Mouse (Mus musculus): Measurements from ENCODE around the gene Mrps18b. TPM values are rescaled to one million over a fixed set of nuclear protein-coding genes. Genes with fewer than 3 reads are reported as not detected.
A peak's percentile ranks its signal among the peaks of the same experiment; 100 is the strongest.

Gene Mrps18b
- polyA plus RNA-seq, 2 experiments: 51.6 to 74.1 TPM

DNA sequence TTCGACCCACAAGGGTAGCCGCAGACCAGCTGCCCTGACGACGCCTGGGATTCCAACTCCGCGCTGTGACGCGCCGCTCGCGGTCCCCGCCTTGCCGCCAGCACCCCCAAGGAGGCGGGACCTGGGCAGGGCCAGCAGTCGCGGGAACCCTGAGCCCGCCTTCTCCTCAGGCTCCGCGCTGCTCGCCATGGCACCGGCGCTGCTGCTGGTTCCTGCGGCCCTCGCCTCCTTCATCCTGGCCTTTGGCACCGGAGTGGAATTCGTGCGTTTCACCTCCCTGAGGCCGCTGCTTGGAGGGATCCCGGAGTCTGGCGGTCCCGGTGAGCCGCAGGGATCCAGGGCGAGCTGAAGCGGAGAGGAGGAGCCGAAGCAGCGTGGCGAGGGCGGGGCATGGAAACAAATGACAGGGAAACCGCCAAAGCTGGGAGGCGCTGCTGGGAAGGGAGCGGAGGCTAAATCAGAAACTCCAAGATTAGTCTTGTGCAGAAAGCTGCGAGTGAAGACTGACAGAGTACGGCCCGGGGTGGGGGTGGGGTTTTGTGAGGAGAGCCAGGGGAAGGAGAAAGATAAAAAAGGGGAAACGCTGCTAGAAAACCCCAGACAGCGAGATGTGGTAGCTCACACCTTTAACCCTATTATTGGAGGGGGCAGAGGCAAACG is 54.9 kb downstream of the Mrps18b start, which contains the start of gene Nrm:
TSS of gene Nrm (plus strand) at position 121 of the 660 bp plus-strand sequence.
- under 1% methylated on average over 47 of the region's 47 CpGs for WGBS (ENCODE audit: insufficient replicate concordance)
- TF ChIP-seq EP300 (IDR thresholded peaks at IDR 0.05; ENCODE audit: low read depth) (no peak), CTCF (IDR thresholded peaks at IDR 0.05; ENCODE audit: low read depth) (peak; percentile 66)

GRCm38 (mm10) chr17:35860831-35861197 is 55.4 kb downstream of the Mrps18b start:
- peak; percentile 46 for ATAC-seq (ENCODE audit: insufficient read depth)
- H3K27ac ChIP-seq: no peak overlapping the region

More for the DNA sequence above, 54.9 kb downstream of the Mrps18b start, which contains the start of gene Nrm:
- Histone ChIP-seq H3K4me3 (ENCODE audit: insufficient read depth in 1 of 2, low read depth in 2 of 2, low read length in 2 of 2) (peak within 1 kb of the TSS; percentile 85 to 93), H3K36me3 (replicated peaks; ENCODE audit: control insufficient read depth, insufficient read depth, low read depth) (peaks cover 16% of the 10 kb centered on the region), H3K9me3 (ENCODE audit: control insufficient read depth, low read length) (no peaks in the 10 kb centered on the region), H3K27me3 (ENCODE audit: control insufficient read depth, insufficient read depth, low read length) (peaks cover 24% of the 10 kb centered on the region), H3K27ac (peak within 1 kb of the TSS; percentile 60), H3K9ac (replicated peaks) (peak within 1 kb of the TSS; percentile 85), H3K4me2 (ENCODE audit: low read depth) (peak within 1 kb of the TSS; percentile 89), H3K4me1 (replicated peaks; ENCODE audit: control insufficient read depth in 2 of 2, insufficient read depth in 2 of 2, low read length in 1 of 2) (peaks cover 13 to 17% of the 10 kb centered on the region in 2 experiments)
- ATAC-seq (ENCODE audit: insufficient read depth) (peak; percentile 94), DNase-seq (ENCODE audit: low read depth in 3 of 3, low spot score in 3 of 3) (peak; percentile 75 to 84 (median 76))

More at GRCm38 (mm10) chr17:35860831-35861197, 55.4 kb downstream of the Mrps18b start:
- H3K4me1 ChIP-seq (replicated peaks; ENCODE audit: control insufficient read depth in 2 of 2, insufficient read depth in 2 of 2, low read length in 1 of 2): peaks cover 13 to 17% of the 10 kb centered on the region in 2 experiments
- H3K4me3 ChIP-seq (ENCODE audit: insufficient read depth in 1 of 2, low read depth in 2 of 2, low read length in 2 of 2): peak overlapping the region; percentile 85 to 93
- H3K27me3 ChIP-seq (ENCODE audit: control insufficient read depth, insufficient read depth, low read length): peaks cover 19% of the 10 kb centered on the region
- TF ChIP-seq EP300 (IDR thresholded peaks at IDR 0.05; ENCODE audit: low read depth) (no peak), CTCF (IDR thresholded peaks at IDR 0.05; ENCODE audit: low read depth) (no peak)
- peak overlapping the region; percentile 85 for H3K9ac ChIP-seq (replicated peaks)
- DNase-seq (ENCODE audit: low read depth in 3 of 3, low spot score in 3 of 3): no peak
- H3K4me2 ChIP-seq (ENCODE audit: low read depth): peak overlapping the region; percentile 89
- H3K9me3 ChIP-seq (ENCODE audit: control insufficient read depth, low read length): no peaks in the 10 kb centered on the region
- peaks cover 16% of the 10 kb centered on the region for H3K36me3 ChIP-seq (replicated peaks; ENCODE audit: control insufficient read depth, insufficient read depth, low read depth)
- WGBS (ENCODE audit: insufficient replicate concordance): 6% methylated on average over 12 of the region's 12 CpGs

MicroRNAs encoded within 50 kb of the gene (microRNA counts, 519-probe panel; counts per million panel counts)
- microRNA mmu-miR-1894-3p: 69.9 counts per million
- microRNA mmu-miR-1894-5p: 69.9 counts per million
- 69.9 counts per million for microRNA mmu-miR-877

Small RNAs within 50 kb of the gene (microRNA-seq; reads per million reads assigned to microRNA genes)
- gene Gm28033: 1.7 reads per million
- not detected for gene Mir1894
- gene Mir877: 87.5 reads per million, percentile 46 among the genes with 10 or more reads in this experiment

Other genes with a start within 250 kb of the Mrps18b start
- 7.1 and 7.8 TPM in 2 replicates for gene Vars2, start 248.8 kb downstream of the Mrps18b start, polyA plus RNA-seq (2012; rRNA removed)
- gene Vars2, start 248.8 kb downstream of the Mrps18b start, polyA plus RNA-seq (2014; fragmentation: Nextera tagmentation; extraction: Ambion mirVana): 4.0 and 5.8 TPM in 2 replicates
- gene Gtf2h4, start 242.7 kb downstream of the Mrps18b start, polyA plus RNA-seq (2012; rRNA removed): 17.8 and 18.0 TPM in 2 replicates
- gene Gtf2h4, start 242.7 kb downstream of the Mrps18b start, polyA plus RNA-seq (2014; fragmentation: Nextera tagmentation; extraction: Ambion mirVana): 23.1 and 26.8 TPM in 2 replicates
- gene Ddr1, start 211.8 kb downstream of the Mrps18b start, polyA plus RNA-seq (2012; rRNA removed): 1.1 TPM in 2 replicates
- 1.6 and 1.7 TPM in 2 replicates for gene Ddr1, start 211.8 kb downstream of the Mrps18b start, polyA plus RNA-seq (2014; fragmentation: Nextera tagmentation; extraction: Ambion mirVana)
- 10.2 and 11.0 TPM in 2 replicates for gene Ier3, start 94.7 kb downstream of the Mrps18b start, polyA plus RNA-seq (2012; rRNA removed)
- 11.6 and 13.2 TPM in 2 replicates for gene Ier3, start 94.7 kb downstream of the Mrps18b start, polyA plus RNA-seq (2014; fragmentation: Nextera tagmentation; extraction: Ambion mirVana)
- gene Flot1, start 93.2 kb downstream of the Mrps18b start, polyA plus RNA-seq (2012; rRNA removed): 22.4 and 34.7 TPM in 2 replicates
- gene Flot1, start 93.2 kb downstream of the Mrps18b start, polyA plus RNA-seq (2014; fragmentation: Nextera tagmentation; extraction: Ambion mirVana): 27.8 and 29.2 TPM in 2 replicates
- 460 and 467 TPM in 2 replicates for gene Tubb5, start 78.1 kb downstream of the Mrps18b start, polyA plus RNA-seq (2012; rRNA removed)
- 330 and 363 TPM in 2 replicates for gene Tubb5, start 78.1 kb downstream of the Mrps18b start, polyA plus RNA-seq (2014; fragmentation: Nextera tagmentation; extraction: Ambion mirVana)
- 9.2 and 10.0 TPM in 2 replicates for gene Mdc1, start 74.9 kb downstream of the Mrps18b start, polyA plus RNA-seq (2012; rRNA removed)
- gene Mdc1, start 74.9 kb downstream of the Mrps18b start, polyA plus RNA-seq (2014; fragmentation: Nextera tagmentation; extraction: Ambion mirVana): 6.3 and 9.1 TPM in 2 replicates
- gene Nrm, start 55.1 kb downstream of the Mrps18b start, polyA plus RNA-seq (2012; rRNA removed): 15.6 and 18.2 TPM in 2 replicates
- 20.1 and 22.4 TPM in 2 replicates for gene Nrm, start 55.1 kb downstream of the Mrps18b start, polyA plus RNA-seq (2014; fragmentation: Nextera tagmentation; extraction: Ambion mirVana)
- 8.7 and 10.7 TPM in 2 replicates for gene Ppp1r18, start 50.8 kb downstream of the Mrps18b start, polyA plus RNA-seq (2012; rRNA removed)
- 8.2 and 8.7 TPM in 2 replicates for gene Ppp1r18, start 50.8 kb downstream of the Mrps18b start, polyA plus RNA-seq (2014; fragmentation: Nextera tagmentation; extraction: Ambion mirVana)
- 44.8 and 46.0 TPM in 2 replicates for gene Dhx16, start 36.6 kb downstream of the Mrps18b start, polyA plus RNA-seq (2012; rRNA removed)
- gene Dhx16, start 36.6 kb downstream of the Mrps18b start, polyA plus RNA-seq (2014; fragmentation: Nextera tagmentation; extraction: Ambion mirVana): 25.5 and 30.2 TPM in 2 replicates
- gene 2310061I04Rik, start 19.0 kb downstream of the Mrps18b start, polyA plus RNA-seq (2012; rRNA removed): 14.4 and 18.3 TPM in 2 replicates
- 10.6 and 10.9 TPM in 2 replicates for gene 2310061I04Rik, start 19.0 kb downstream of the Mrps18b start, polyA plus RNA-seq (2014; fragmentation: Nextera tagmentation; extraction: Ambion mirVana)
- gene Atat1, start 6.3 kb downstream of the Mrps18b start, polyA plus RNA-seq (2012; rRNA removed): 8.5 and 8.7 TPM in 2 replicates
- gene Atat1, start 6.3 kb downstream of the Mrps18b start, polyA plus RNA-seq (2014; fragmentation: Nextera tagmentation; extraction: Ambion mirVana): 3.3 and 5.8 TPM in 2 replicates
- gene Ppp1r10, start within 50 bp of the Mrps18b start, polyA plus RNA-seq (2012; rRNA removed): 12.3 and 15.6 TPM in 2 replicates
- 15.4 and 17.4 TPM in 2 replicates for gene Ppp1r10, start within 50 bp of the Mrps18b start, polyA plus RNA-seq (2014; fragmentation: Nextera tagmentation; extraction: Ambion mirVana)
- 35.7 and 49.0 TPM in 2 replicates for gene Abcf1, start 53.4 kb upstream of the Mrps18b start, polyA plus RNA-seq (2012; rRNA removed)
- gene Abcf1, start 53.4 kb upstream of the Mrps18b start, polyA plus RNA-seq (2014; fragmentation: Nextera tagmentation; extraction: Ambion mirVana): 39.0 and 49.1 TPM in 2 replicates
- gene Gnl1, start 63.5 kb upstream of the Mrps18b start, polyA plus RNA-seq (2012; rRNA removed): 3.9 and 5.2 TPM in 2 replicates
- gene Gnl1, start 63.5 kb upstream of the Mrps18b start, polyA plus RNA-seq (2014; fragmentation: Nextera tagmentation; extraction: Ambion mirVana): 4.4 and 5.6 TPM in 2 replicates
- gene Prr3, start 63.8 kb upstream of the Mrps18b start, polyA plus RNA-seq (2012; rRNA removed): 5.5 and 6.3 TPM in 2 replicates
- gene Prr3, start 63.8 kb upstream of the Mrps18b start, polyA plus RNA-seq (2014; fragmentation: Nextera tagmentation; extraction: Ambion mirVana): 3.5 and 4.5 TPM in 2 replicates
- gene H2-T24, start 104.2 kb upstream of the Mrps18b start, polyA plus RNA-seq (2012; rRNA removed): 3.2 and 4.3 TPM in 2 replicates
- 3.7 and 4.0 TPM in 2 replicates for gene H2-T24, start 104.2 kb upstream of the Mrps18b start, polyA plus RNA-seq (2014; fragmentation: Nextera tagmentation; extraction: Ambion mirVana)
- gene H2-T23, start 116.5 kb upstream of the Mrps18b start, polyA plus RNA-seq (2012; rRNA removed): 24.3 and 29.1 TPM in 2 replicates
- gene H2-T23, start 116.5 kb upstream of the Mrps18b start, polyA plus RNA-seq (2014; fragmentation: Nextera tagmentation; extraction: Ambion mirVana): 25.5 and 28.8 TPM in 2 replicates
- 6.8 and 7.9 TPM in 2 replicates for gene H2-T22, start 126.4 kb upstream of the Mrps18b start, polyA plus RNA-seq (2012; rRNA removed)
- gene H2-T22, start 126.4 kb upstream of the Mrps18b start, polyA plus RNA-seq (2014; fragmentation: Nextera tagmentation; extraction: Ambion mirVana): 9.8 and 10.6 TPM in 2 replicates
- not detected in 2 replicates for gene Gm6034, start 126.6 kb upstream of the Mrps18b start, polyA plus RNA-seq (2012; rRNA removed)
- gene Gm6034, start 126.6 kb upstream of the Mrps18b start, polyA plus RNA-seq (2014; fragmentation: Nextera tagmentation; extraction: Ambion mirVana): not detected in 2 replicates
- 0.03 TPM in 1 of 2 replicates, not detected in the other for gene Gm11127, start 142.0 kb upstream of the Mrps18b start, polyA plus RNA-seq (2012; rRNA removed)
- gene Gm11127, start 142.0 kb upstream of the Mrps18b start, polyA plus RNA-seq (2014; fragmentation: Nextera tagmentation; extraction: Ambion mirVana): not detected in 2 replicates
- gene Gm19684, start 205.3 kb upstream of the Mrps18b start, polyA plus RNA-seq (2012; rRNA removed): not detected in 2 replicates
- not detected in 2 replicates for gene Gm19684, start 205.3 kb upstream of the Mrps18b start, polyA plus RNA-seq (2014; fragmentation: Nextera tagmentation; extraction: Ambion mirVana)
- not detected in 2 replicates for gene Gm7030, start 213.0 kb upstream of the Mrps18b start, polyA plus RNA-seq (2012; rRNA removed)
- gene Gm7030, start 213.0 kb upstream of the Mrps18b start, polyA plus RNA-seq (2014; fragmentation: Nextera tagmentation; extraction: Ambion mirVana): not detected in 2 replicates